Mouse (Mus musculus) neural tube, embryonic 14.5 days (tissue): ENCODE measurements around the gene Mfng. TPM values are rescaled to one million over a fixed set of nuclear protein-coding genes. Genes with fewer than 3 reads are reported as not detected.

Experiments
- ATAC-seq: fragments of 200-750 bp; cut with Nextera tagmentation; 2 replicates; pipeline ENCODE4 v1.8.0; 2017; ENCODE audit warnings: low read depth, mild to moderate bottlenecking, moderate TSS enrichment, moderate library complexity
- H3K27ac ChIP-seq: fragments of 300-500 bp; sonication (generic); 2 replicates; pipeline ENCODE4 v1.5.1; 2014; ENCODE audit warnings: low read depth, mild to moderate bottlenecking, control low read depth, low read length, moderate library complexity, mixed read lengths
- H3K27me3 ChIP-seq: fragments of 300-500 bp; sonication (generic); 2 replicates; pipeline ENCODE4 v1.6.1; 2014; ENCODE audit warnings: low read length; ENCODE audit not compliant: control insufficient read depth, insufficient read depth
- H3K36me3 ChIP-seq: fragments of 300-500 bp; sonication (generic); 2 replicates; pipeline ENCODE4 v1.6.1; 2014; ENCODE audit warnings: low read length, mixed read lengths; ENCODE audit not compliant: control insufficient read depth, insufficient read depth
- H3K4me1 ChIP-seq: fragments of 300-500 bp; sonication (generic); 2 replicates; pipeline ENCODE4 v1.6.1; 2014; ENCODE audit warnings: low read length; ENCODE audit not compliant: control insufficient read depth, insufficient read depth
- H3K4me2 ChIP-seq: fragments of 300-500 bp; sonication (generic); 2 replicates; pipeline ENCODE4 v1.6.1; 2014; ENCODE audit warnings: mild to moderate bottlenecking, low read depth, low read length, control low read depth
- H3K4me3 ChIP-seq: fragments of 300-500 bp; sonication (generic); 2 replicates; pipeline ENCODE4 v1.5.1; 2014; ENCODE audit warnings: low read depth, low read length, control low read depth, mixed read lengths
- H3K9ac ChIP-seq: fragments of 300-500 bp; sonication (generic); replicated peaks from 2 replicates; pipeline ENCODE4 v1.6.1; 2014; ENCODE audit warnings: low read depth, mild to moderate bottlenecking, control low read depth, low read length, mixed read lengths
- H3K9me3 ChIP-seq: fragments of 300-500 bp; sonication (generic); 2 replicates; pipeline ENCODE4 v1.6.1; 2016; ENCODE audit warnings: low read length; ENCODE audit not compliant: control insufficient read depth
- WGBS: fragments of 180-500 bp; shearing (Covaris S2); extraction: QIAGEN DNeasy Blood & Tissue Kit; methylation state at CpG from one replicate; pipeline ENCODE4 v1.1.7; 2014; 5-methylcytosine and 5-hydroxymethylcytosine counted together
- polyA plus RNA-seq: library from polyadenylated mRNA; unstranded; fragments of >200 nt; fragmentation: Nextera tagmentation; extraction: Ambion mirVana; gene quantifications from 2 replicates; pipeline ENCODE4 v1.2.1, GENCODE M21; 2014

Mfng gene
- polyA plus RNA-seq, 1 experiment from 2014 or later, result 6.9 TPM

DNA sequence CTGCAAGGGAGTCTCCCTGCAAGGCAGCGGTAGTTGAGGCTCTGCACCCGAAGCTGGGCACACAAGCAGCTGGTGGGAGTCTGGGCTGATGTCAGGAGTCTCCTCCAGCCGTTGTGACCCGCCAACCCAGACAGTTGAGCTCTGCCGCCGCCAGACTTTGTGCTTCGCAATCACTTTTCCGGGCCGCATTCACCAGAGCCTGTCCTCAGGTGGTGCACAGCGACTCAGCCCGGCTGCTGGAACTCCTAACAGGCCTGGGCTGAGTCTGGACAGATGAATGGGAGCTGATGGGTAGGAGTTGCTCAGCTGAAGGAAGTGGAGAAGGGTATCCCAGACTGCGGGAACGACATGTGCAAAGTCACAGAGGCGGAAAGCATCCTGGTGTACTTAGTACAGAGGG is 53.9 kb downstream of the Mfng start:
- H3K4me2 ChIP-seq, result peak overlapping the region; percentile 73; the same call in 1 of the 2 replicates
- no peaks in the 10 kb centered on the region for H3K36me3 ChIP-seq
- no peak for ATAC-seq
- H3K9ac ChIP-seq, result no peak overlapping the region
- no peaks in the 10 kb centered on the region for H3K9me3 ChIP-seq
- H3K27me3 ChIP-seq, result peaks cover 9% of the 10 kb centered on the region; the same call in 1 of the 2 replicates
- 6% methylated on average over 14 of the region's 14 CpGs for WGBS
- 0 out of 2 replicates have a peak, but pooled peaks cover 4% of the 10 kb centered on the region for H3K4me1 ChIP-seq
- no peak overlapping the region; the same call in 1 of the 2 replicates for H3K4me3 ChIP-seq
- H3K27ac ChIP-seq, result no peak overlapping the region

DNA sequence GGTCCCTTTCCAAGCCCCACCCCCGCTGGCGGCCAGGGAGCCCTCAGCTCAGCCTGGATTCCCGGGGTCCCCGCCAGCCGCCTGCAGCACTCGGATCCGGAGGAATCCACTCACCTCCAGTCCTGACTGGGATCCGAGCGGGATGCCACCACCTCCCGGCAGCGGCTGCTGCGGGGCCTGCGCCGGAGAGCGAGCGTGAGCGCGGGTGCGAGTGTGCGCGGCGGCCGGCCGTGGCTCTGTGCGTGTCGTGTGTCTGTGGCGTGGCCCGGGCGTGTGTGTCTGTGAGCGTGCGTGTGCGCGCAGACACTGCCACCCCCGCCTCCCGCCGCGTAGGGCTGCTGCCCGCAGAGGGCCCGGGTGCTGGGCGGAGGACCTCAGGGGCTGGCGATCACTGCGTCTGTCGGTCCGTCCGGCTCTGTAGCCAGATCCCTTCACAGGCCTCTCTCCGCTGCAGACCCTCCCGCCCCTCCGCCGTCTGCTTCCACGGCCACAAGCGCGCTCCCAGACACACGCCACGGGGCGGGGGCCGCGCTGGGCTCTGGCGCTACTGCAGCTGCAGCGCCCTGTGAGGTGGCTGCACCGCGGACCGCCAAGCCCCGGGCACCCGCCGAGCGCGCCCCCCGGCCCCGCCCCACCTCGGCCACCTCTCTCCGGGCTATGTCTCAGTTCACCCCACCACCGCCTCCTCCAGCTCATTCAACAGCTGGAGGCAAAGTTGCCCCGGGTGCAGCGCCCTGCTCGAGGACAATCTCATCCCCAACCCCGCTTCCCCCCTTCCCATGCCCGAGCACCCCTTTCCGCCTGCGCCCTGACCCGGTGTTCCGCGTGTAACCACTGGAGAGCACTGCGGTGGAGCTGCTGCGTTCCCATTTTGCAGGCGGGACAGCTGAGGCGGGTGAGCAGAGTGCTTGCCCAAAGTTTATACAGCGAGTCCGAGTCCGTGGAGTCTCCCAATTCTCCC is 54.7 kb downstream of the Mfng start, which contains the start of gene Elfn2:
Gene Elfn2, minus strand, starts transcription at position 482 of the 961 bp plus-strand sequence.
- ATAC-seq, result peak; percentile 59
- under 1% methylated on average over 75 of the region's 89 CpGs for WGBS
- Histone ChIP-seq H3K4me1 (0 out of 2 replicates have a peak, but pooled peaks cover 4% of the 10 kb centered on the region), H3K27me3 (peaks cover 9% of the 10 kb centered on the region; the same call in 1 of the 2 replicates), H3K9ac (peak within 1 kb of the TSS; percentile 80), H3K9me3 (no peaks in the 10 kb centered on the region), H3K27ac (peak within 1 kb of the TSS; percentile 66), H3K36me3 (no peaks in the 10 kb centered on the region), H3K4me2 (peak within 1 kb of the TSS; percentile 73), H3K4me3 (peak within 1 kb of the TSS; percentile 66)

DNA sequence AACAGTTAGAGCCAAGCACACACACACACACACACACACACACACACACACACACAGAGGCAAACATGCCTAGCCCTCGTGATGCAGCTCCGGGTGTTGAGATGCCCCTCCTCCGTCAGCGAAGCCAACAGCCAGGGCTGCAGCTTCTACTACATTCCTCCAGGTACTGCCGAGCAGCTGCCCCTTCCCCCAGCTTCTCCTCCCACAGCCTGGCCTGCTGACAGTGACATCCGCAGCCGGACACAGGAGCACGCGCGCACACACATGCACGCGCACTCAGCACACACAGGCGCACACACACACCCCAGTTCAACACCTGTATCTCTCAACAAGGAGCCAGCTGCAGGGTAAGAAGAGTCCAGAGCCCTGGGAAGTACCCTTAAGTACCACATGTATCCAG is 56.3 kb downstream of the Mfng start:
- Histone ChIP-seq H3K4me2 (peak overlapping the region; percentile 73), H3K4me3 (peak overlapping the region; percentile 66), H3K36me3 (no peaks in the 10 kb centered on the region), H3K9ac (peak overlapping the region; percentile 80), H3K27me3 (peaks cover 9% of the 10 kb centered on the region; the same call in 1 of the 2 replicates), H3K4me1 (peaks cover 16% of the 10 kb centered on the region), H3K9me3 (no peaks in the 10 kb centered on the region), H3K27ac (no peak overlapping the region)
- 60% methylated on average over 13 of the region's 13 CpGs for WGBS
- no peak for ATAC-seq

DNA sequence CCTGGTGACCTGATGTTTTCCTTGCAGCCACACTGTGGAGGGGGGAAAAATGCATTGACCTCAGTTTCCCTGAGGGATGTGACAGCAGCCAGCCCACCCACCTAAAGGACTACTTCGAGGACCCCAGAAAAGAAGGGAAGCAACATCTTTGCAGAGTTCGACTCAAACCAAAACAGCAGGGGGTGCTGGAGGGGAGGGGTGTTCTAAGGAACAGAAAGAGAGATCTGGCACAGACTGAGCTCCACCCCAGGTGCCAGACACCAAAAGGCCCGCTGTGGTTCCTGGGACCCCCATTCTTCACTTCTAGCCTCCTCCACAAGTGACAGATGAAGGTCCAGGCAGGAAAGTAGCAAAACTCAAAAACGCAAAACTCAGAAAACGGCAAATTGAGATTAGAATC is 57.4 kb downstream of the Mfng start:
- Histone ChIP-seq H3K9ac (no peak overlapping the region), H3K27me3 (peaks cover 9% of the 10 kb centered on the region; the same call in 1 of the 2 replicates), H3K4me1 (peaks cover 19% of the 10 kb centered on the region)

DNA sequence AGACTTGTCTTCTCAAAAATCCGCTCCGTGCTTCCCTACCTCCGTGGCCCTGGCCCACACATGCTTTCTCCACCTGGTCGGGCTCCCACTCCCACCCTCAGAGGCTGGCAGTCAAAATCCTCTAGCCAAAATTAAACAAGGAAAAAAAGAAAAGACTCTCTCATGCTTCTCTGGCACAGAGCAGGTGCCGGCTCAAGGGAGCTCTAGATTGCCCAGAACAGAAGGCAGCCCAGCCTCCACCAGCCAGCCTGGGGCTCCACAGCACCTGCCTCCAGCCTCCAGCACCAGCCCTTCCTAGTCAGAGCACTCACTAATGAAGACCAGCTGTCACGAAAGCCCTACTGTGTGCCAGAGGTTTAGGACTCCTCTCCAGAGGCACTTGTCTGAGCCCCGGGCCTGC is 59.5 kb downstream of the Mfng start:
- no peaks in the 10 kb centered on the region for H3K9me3 ChIP-seq
- H3K27ac ChIP-seq, result 0 out of 2 replicates have a peak overlapping the region, but pooled peaks have one; percentile 11
- no peak overlapping the region for H3K9ac ChIP-seq
- H3K27me3 ChIP-seq, result peaks cover 9% of the 10 kb centered on the region; the same call in 1 of the 2 replicates
- no peak overlapping the region for H3K4me2 ChIP-seq
- H3K36me3 ChIP-seq, result no peaks in the 10 kb centered on the region
- ATAC-seq, result no peak
- 66% methylated on average over 7 of the region's 7 CpGs for WGBS
- H3K4me3 ChIP-seq, result no peak overlapping the region
- peaks cover 33% of the 10 kb centered on the region for H3K4me1 ChIP-seq

More for the DNA sequence above, 57.4 kb downstream of the Mfng start:
- Histone ChIP-seq H3K9me3 (no peaks in the 10 kb centered on the region), H3K36me3 (no peaks in the 10 kb centered on the region), H3K27ac (no peak overlapping the region), H3K4me2 (0 out of 2 replicates have a peak overlapping the region, but pooled peaks have one; percentile 73), H3K4me3 (no peak overlapping the region)
- WGBS, result 44% methylated on average over 5 of the region's 5 CpGs
- ATAC-seq, result no peak

DNA sequence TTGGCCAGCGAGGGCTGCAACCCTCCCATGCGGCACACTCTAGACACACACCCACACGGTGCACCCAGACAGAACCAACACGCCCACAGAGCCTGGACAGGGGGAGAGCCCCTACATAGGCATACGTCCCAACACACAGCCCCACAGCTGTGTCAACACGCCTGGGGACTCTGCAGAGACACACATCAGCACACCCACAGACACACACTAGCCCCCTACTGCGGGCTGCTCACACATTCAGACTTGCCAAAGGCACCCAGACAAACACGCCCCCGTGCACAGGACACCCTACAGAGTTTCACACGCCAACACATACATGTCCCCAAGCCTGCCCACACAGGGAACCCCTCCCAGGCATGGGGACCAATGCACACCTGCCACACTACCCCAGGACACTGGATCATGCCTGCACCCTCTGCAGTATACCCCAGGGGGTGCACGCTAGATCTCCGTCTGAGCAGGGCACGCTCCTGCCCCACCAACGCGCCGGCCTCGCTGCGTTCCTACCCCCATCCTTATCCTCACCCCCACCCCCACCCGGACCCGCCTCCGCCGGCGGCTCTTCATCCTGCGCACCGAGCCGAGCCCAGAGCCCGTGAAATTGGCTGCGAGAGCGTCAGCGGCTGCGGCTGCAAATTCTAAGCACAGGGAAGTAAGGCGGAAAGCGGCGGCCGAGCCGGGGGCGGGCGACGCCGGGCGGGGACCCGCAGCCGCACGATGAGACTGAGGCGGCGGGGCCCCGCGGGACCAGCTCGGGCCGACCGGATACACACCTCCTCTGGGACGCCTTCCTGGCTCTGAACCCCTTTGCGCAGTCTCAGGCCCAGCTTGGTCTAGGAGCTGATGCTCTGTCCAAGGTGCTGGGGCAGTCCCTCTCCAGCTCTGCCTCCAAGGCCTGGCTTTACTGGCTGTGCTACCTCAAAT is 60.7 kb downstream of the Mfng start:
- Histone ChIP-seq H3K27me3 (0 out of 2 replicates have a peak, but pooled peaks cover 3% of the 10 kb centered on the region), H3K4me2 (peak overlapping the region; percentile 63), H3K36me3 (no peaks in the 10 kb centered on the region), H3K4me3 (peak overlapping the region; percentile 24), H3K9ac (peak overlapping the region; percentile 53), H3K27ac (peak overlapping the region; percentile 34; the same call in 1 of the 2 replicates), H3K4me1 (peaks cover 29% of the 10 kb centered on the region), H3K9me3 (no peaks in the 10 kb centered on the region)
- 8% methylated on average over 39 of the region's 53 CpGs for WGBS
- peak; percentile 32; the same call in 1 of the 2 replicates for ATAC-seq

DNA sequence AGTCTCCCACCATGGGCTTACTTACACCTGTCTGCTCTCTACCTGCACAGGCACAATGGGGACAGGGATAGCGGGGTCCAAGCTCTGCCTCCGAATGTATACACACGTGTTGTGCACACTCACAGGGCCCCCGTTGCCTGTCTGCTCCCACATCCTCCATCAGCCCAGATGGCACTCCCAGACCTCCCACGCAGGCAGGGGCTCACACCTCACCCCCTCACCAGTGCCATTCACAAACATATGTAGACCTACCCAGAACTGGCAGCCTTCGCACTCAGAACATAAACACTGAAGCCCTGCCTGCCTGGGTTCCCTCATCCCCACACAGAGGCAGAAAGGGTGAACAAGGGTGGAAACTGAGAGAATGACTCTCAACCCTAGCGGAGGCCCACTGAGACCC is 61.3 kb downstream of the Mfng start:
- Histone ChIP-seq H3K36me3 (no peaks in the 10 kb centered on the region), H3K27ac (no peak overlapping the region), H3K9me3 (no peaks in the 10 kb centered on the region), H3K9ac (no peak overlapping the region), H3K4me2 (no peak overlapping the region), H3K4me1 (peaks cover 29% of the 10 kb centered on the region), H3K27me3 (0 out of 2 replicates have a peak, but pooled peaks cover 1% of the 10 kb centered on the region), H3K4me3 (no peak overlapping the region)
- no peak; the same call in 1 of the 2 replicates for ATAC-seq
- WGBS, result 72% methylated on average over 7 of the region's 7 CpGs

DNA sequence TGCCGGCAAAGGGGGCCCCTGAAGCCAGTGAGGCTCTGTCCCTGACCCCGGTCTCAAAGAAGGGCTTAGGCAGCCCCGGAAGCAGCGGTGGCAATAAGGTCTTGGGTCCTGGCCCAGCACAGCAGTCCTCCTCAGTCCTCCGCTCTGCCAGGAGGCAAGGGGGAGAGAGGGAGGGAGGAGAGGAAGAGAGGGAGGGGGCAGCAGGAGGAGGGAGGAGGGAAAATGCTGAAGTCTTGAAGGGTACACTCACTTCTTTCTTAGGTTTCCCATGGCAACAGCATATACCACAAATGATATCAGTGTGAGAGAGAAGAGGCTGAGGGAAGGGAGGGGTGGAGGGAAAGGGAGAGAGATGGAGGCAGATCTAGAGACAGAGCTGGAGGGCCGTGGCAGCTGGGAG is 62.6 kb downstream of the Mfng start:
- H3K4me1 ChIP-seq, result peaks cover 29% of the 10 kb centered on the region
- WGBS, result 36% methylated on average over 6 of the region's 6 CpGs
- H3K4me3 ChIP-seq, result no peak overlapping the region

More for the DNA sequence above, 62.6 kb downstream of the Mfng start:
- Histone ChIP-seq H3K27ac (no peak overlapping the region), H3K4me2 (peak overlapping the region; percentile 14; the same call in 1 of the 2 replicates), H3K9me3 (no peaks in the 10 kb centered on the region), H3K27me3 (no peaks in the 10 kb centered on the region), H3K36me3 (no peaks in the 10 kb centered on the region), H3K9ac (0 out of 2 replicates have a peak overlapping the region, but pooled peaks have one; percentile 12)
- peak; percentile 15; the same call in 1 of the 2 replicates for ATAC-seq
